Mouse (Mus musculus): ENCODE measurements around the gene Irf2bpl.

DNA sequence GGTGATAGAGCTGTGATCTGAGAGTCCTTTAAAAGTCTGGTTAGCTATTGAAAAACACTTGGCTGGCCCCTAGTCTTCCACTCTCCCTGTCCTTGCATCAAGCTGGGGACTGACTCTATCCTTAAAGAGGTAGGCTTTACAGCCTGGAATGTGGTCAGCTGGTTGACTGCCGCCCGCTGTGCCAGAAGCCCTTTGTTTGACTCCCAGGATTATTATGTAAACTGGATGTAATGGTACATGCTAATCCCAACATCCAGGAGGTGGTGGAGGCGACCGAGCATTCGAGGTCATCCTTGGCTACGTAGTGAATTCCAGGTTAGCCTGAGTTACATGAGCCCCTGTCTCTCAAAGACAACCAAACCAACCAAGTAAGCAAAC, 48.0 kb upstream of the Irf2bpl start:
- TF ChIP-seq TCF3 (IDR thresholded peaks at IDR 0.05; ENCODE audit: insufficient read length, low read depth) (no peak), POLR2A (IDR thresholded peaks at IDR 0.05; ENCODE audit: insufficient read length, low read depth) (no peak)

Data from myocyte (in vitro differentiated cells).